Mouse (Mus musculus) liver, embryonic 13.5 days (tissue): ENCODE data around the gene Ncl. TPM values are rescaled to one million over a fixed set of nuclear protein-coding genes. Genes with fewer than 3 reads are reported as not detected.
A peak's percentile ranks its signal among the peaks of the same experiment; 100 is the strongest.

Experiments used
- ATAC-seq: fragments of 200-750 bp; cut with Nextera tagmentation; 2 replicates; pipeline ENCODE4 v1.8.0; 2017; ENCODE audit warnings: low read depth, mild to moderate bottlenecking, moderate number of reproducible peaks, moderate library complexity
- DNase-seq: peaks from one replicate; pipeline ENCODE4 v3.0.0; 2022
- H3K27ac ChIP-seq: fragments of 300-500 bp; sonication (generic); 2 replicates; pipeline ENCODE4 v1.5.1; 2015; ENCODE audit warnings: moderate library complexity, mild to moderate bottlenecking, inconsistent platforms
- H3K27me3 ChIP-seq: fragments of 300-500 bp; sonication (generic); 2 replicates; pipeline ENCODE4 v1.6.1; 2015; ENCODE audit warnings: mild to moderate bottlenecking, inconsistent platforms
- H3K36me3 ChIP-seq: fragments of 300-500 bp; sonication (generic); 2 replicates; pipeline ENCODE4 v1.6.1; 2015; ENCODE audit warnings: mild to moderate bottlenecking, inconsistent platforms
- H3K4me1 ChIP-seq: fragments of 300-500 bp; sonication (generic); replicated peaks from 2 replicates; pipeline ENCODE4 v1.6.1; 2015; ENCODE audit warnings: inconsistent platforms
- H3K4me2 ChIP-seq: fragments of 300-500 bp; sonication (generic); 2 replicates; pipeline ENCODE4 v1.6.1; 2015; ENCODE audit warnings: inconsistent platforms, mild to moderate bottlenecking, moderate library complexity
- H3K4me3 ChIP-seq: fragments of 300-500 bp; sonication (generic); replicated peaks from 2 replicates; pipeline ENCODE4 v1.5.1; 2015; ENCODE audit warnings: mild to moderate bottlenecking, inconsistent platforms
- H3K9ac ChIP-seq: fragments of 300-500 bp; sonication (generic); 2 replicates; pipeline ENCODE4 v1.6.1; 2015; ENCODE audit warnings: mild to moderate bottlenecking, inconsistent platforms
- H3K9me3 ChIP-seq: fragments of 300-500 bp; sonication (generic); replicated peaks from 2 replicates; pipeline ENCODE4 v1.6.1; 2016; ENCODE audit warnings: inconsistent platforms
- WGBS: fragments of 180-500 bp; shearing (Covaris S2); methylation state at CpG from one replicate; pipeline ENCODE4 v1.1.7; 2015; ENCODE audit not compliant: insufficient replicate concordance; 5-methylcytosine and 5-hydroxymethylcytosine counted together
- polyA plus RNA-seq: library from polyadenylated mRNA; unstranded; fragments of >200 nt; fragmentation: Nextera tagmentation; extraction: Ambion mirVana; gene quantifications from 2 replicates; pipeline ENCODE4 v1.2.1, GENCODE M21; 2015

The Ncl gene
- polyA plus RNA-seq, 1 experiment from 2014 or later: 423 TPM

DNA sequence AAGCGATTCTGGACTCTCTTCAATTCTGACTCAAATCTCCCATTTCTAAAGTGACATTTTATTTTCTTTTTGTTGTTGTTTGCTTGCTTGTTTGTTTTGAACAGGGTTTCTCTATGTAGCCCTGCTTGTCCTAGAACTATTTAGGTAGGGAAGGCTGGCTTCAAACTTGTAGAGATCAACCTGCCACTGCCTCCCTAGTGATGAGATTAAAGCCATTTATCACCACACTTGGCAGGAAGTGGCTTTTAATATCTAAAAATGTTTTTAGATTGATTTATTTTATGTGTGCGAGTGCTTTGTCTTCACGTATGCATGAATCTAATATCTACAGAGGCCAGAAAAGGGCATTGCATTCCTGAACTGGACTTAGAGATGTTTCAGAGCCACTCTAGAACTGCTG is 34.0 kb upstream of the Ncl start:
- no peaks in the 10 kb centered on the region for H3K9me3 ChIP-seq
- H3K36me3 ChIP-seq: no peaks in the 10 kb centered on the region
- no peak for ATAC-seq
- H3K9ac ChIP-seq: no peak overlapping the region
- H3K4me2 ChIP-seq: no peak overlapping the region
- H3K4me1 ChIP-seq: peaks cover 3% of the 10 kb centered on the region; the same call in 1 of the 2 replicates
- H3K27ac ChIP-seq: no peak overlapping the region
- H3K4me3 ChIP-seq: no peak overlapping the region
- H3K27me3 ChIP-seq: no peaks in the 10 kb centered on the region
- no peak for DNase-seq
- 57% methylated on average over 3 of the region's 3 CpGs for WGBS

DNA sequence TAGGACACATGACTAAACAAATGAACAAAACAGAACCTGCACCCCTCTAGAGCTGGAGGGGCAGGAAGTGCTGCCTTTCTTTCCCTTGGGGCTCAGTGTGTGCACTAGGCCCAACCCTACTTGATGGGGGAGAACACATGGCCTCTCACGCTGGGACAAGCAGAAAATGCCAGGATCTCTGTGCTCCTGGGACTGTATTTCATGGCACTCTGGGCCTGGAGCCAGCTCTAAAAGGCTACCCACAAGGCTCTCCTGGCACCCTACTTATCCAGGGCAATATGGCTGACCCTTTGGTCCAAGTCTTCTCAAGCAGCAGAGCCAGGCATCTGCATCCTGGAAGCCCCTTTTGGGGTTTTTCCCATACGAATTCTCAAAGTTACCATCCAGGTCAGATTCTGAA is 32.2 kb upstream of the Ncl start:
- no peak overlapping the region for H3K27ac ChIP-seq
- DNase-seq (no peak), ATAC-seq (no peak)
- WGBS: 66% methylated on average over 2 of the region's 2 CpGs
- no peaks in the 10 kb centered on the region for H3K4me1 ChIP-seq
- 0 out of 2 replicates have a peak, but pooled peaks cover 2% of the 10 kb centered on the region for H3K27me3 ChIP-seq
- H3K9me3 ChIP-seq: no peaks in the 10 kb centered on the region
- no peak overlapping the region for H3K4me3 ChIP-seq
- H3K9ac ChIP-seq: no peak overlapping the region
- no peak overlapping the region for H3K4me2 ChIP-seq
- H3K36me3 ChIP-seq: no peaks in the 10 kb centered on the region

DNA sequence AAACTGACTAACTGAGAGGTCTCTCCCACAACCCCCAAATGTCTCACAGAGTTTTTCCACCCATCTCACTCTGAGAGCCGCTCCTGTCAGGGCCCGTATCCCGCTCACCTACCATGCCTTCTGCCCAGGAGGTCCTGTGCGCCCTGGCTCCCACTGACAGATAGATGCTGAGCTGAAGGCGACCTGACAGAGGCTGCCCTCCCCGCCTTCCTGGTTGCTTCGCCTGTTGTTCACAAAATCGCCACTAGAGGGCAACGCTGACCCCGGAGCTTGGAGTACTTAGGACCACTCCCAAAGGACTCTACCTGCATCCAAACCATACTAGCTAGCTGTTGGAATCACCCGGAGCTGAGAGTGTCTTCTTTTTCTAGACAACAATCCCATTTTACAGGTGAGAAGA is 30.0 kb upstream of the Ncl start:
- DNase-seq (peak; percentile 40), ATAC-seq (0 out of 2 replicates have a peak, but pooled peaks have one; percentile 43)
- H3K27me3 ChIP-seq: 0 out of 2 replicates have a peak, but pooled peaks cover 2% of the 10 kb centered on the region
- no peak overlapping the region for H3K27ac ChIP-seq
- 2% methylated on average over 11 of the region's 11 CpGs for WGBS
- no peak overlapping the region for H3K9ac ChIP-seq
- no peaks in the 10 kb centered on the region for H3K4me1 ChIP-seq
- no peaks in the 10 kb centered on the region for H3K9me3 ChIP-seq
- no peak overlapping the region for H3K4me3 ChIP-seq
- H3K4me2 ChIP-seq: no peak overlapping the region
- no peaks in the 10 kb centered on the region for H3K36me3 ChIP-seq

GRCm38 (mm10) chr1:86381027-86381426 is 21.8 kb upstream of the Ncl start:
- DNase-seq (peak; percentile 48), ATAC-seq (peak; percentile 64)
- Histone ChIP-seq H3K9me3 (no peaks in the 10 kb centered on the region), H3K36me3 (no peaks in the 10 kb centered on the region), H3K27me3 (no peaks in the 10 kb centered on the region), H3K9ac (peak overlapping the region; percentile 41; the same call in 1 of the 2 replicates), H3K4me2 (peak overlapping the region; percentile 61), H3K27ac (no peak overlapping the region), H3K4me3 (peak overlapping the region; percentile 33), H3K4me1 (peaks cover 17% of the 10 kb centered on the region; the same call in 1 of the 2 replicates)
- WGBS: 12% methylated on average over 13 of the region's 13 CpGs

- H3K9ac ChIP-seq: no peak overlapping the region
- no peak overlapping the region for H3K4me3 ChIP-seq
- DNase-seq (no peak), ATAC-seq (no peak)
- no peak overlapping the region for H3K4me2 ChIP-seq
- H3K9me3 ChIP-seq: no peaks in the 10 kb centered on the region
- H3K27me3 ChIP-seq: no peaks in the 10 kb centered on the region
- WGBS: 51% methylated on average over 9 of the region's 9 CpGs
- H3K36me3 ChIP-seq: no peaks in the 10 kb centered on the region
- no peak overlapping the region for H3K27ac ChIP-seq
- H3K4me1 ChIP-seq: peaks cover 17% of the 10 kb centered on the region; the same call in 1 of the 2 replicates
Observed at GRCm38 (mm10) chr1:86379161-86379569, 20.0 kb upstream of the Ncl start.

DNA sequence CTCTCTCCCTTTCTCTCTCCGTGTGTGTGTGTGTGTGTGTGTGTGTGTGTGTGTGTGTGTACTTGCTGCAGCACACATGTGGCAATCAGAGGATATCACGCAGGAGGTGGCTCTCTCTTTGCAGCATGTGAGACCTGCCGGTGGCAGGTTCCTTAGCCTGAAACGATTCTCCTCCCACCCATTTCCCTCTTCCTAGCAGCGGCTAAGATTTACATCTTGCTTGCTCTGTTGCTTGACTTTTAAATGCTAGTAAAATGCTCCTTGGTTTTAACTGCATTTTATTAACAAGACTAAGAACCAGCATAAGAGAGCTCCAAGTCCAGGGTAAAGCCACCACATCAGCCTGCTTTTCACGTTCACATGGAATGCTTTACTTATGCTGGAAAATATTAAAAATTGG is 19.5 kb upstream of the Ncl start:
- 26% methylated on average over 6 of the region's 6 CpGs for WGBS
- no peak overlapping the region for H3K9ac ChIP-seq
- no peak overlapping the region for H3K4me2 ChIP-seq
- no peaks in the 10 kb centered on the region for H3K9me3 ChIP-seq
- H3K27ac ChIP-seq: no peak overlapping the region
- no peak overlapping the region for H3K4me3 ChIP-seq
- ATAC-seq (no peak), DNase-seq (no peak)
- H3K27me3 ChIP-seq: no peaks in the 10 kb centered on the region
- peaks cover 17% of the 10 kb centered on the region; the same call in 1 of the 2 replicates for H3K4me1 ChIP-seq
- H3K36me3 ChIP-seq: no peaks in the 10 kb centered on the region

DNA sequence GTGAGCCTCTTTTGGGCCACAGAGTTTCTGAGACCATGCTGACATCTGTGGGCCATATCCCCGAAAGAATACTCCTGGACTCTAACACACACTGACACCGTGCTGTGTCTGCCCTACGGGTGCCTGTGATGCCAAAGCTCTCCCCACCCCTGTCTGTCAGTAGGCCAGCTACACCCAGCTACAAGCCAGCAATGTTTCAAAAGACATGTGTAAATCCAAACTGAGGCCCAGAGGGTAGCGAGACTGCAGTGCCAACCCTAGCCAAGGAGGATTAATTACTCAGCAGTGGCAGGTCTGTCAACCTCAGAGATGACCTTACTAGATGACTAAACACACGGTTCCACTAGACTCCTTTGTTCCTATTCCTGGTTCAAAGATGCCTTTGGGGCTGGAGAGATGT is 17.2 kb upstream of the Ncl start:
- WGBS: 69% methylated on average over 5 of the region's 5 CpGs
- no peak for DNase-seq

GRCm38 (mm10) chr1:86371997-86372396 is 12.8 kb upstream of the Ncl start:
- ATAC-seq (no peak), DNase-seq (no peak)
- WGBS: 45% methylated on average over 10 of the region's 10 CpGs

More for the DNA sequence above, 17.2 kb upstream of the Ncl start:
- Histone ChIP-seq H3K9me3 (no peaks in the 10 kb centered on the region), H3K4me2 (no peak overlapping the region), H3K36me3 (no peaks in the 10 kb centered on the region), H3K4me1 (peaks cover 17% of the 10 kb centered on the region; the same call in 1 of the 2 replicates), H3K9ac (no peak overlapping the region), H3K4me3 (no peak overlapping the region), H3K27ac (no peak overlapping the region), H3K27me3 (no peaks in the 10 kb centered on the region)
- ATAC-seq: no peak

GRCm38 (mm10) chr1:86368086-86368485 is 8.9 kb upstream of the Ncl start:
- Histone ChIP-seq H3K27me3 (no peaks in the 10 kb centered on the region), H3K27ac (no peak overlapping the region), H3K4me3 (no peak overlapping the region), H3K4me1 (peaks cover 6% of the 10 kb centered on the region), H3K4me2 (no peak overlapping the region), H3K36me3 (no peaks in the 10 kb centered on the region), H3K9ac (no peak overlapping the region), H3K9me3 (no peaks in the 10 kb centered on the region)
- WGBS: 51% methylated on average over 4 of the region's 4 CpGs
- no peak for DNase-seq
- ATAC-seq: no peak

More at GRCm38 (mm10) chr1:86371997-86372396, 12.8 kb upstream of the Ncl start:
- no peak overlapping the region for H3K4me3 ChIP-seq
- no peaks in the 10 kb centered on the region for H3K4me1 ChIP-seq
- H3K9me3 ChIP-seq: no peaks in the 10 kb centered on the region
- no peak overlapping the region for H3K27ac ChIP-seq
- H3K9ac ChIP-seq: no peak overlapping the region
- no peaks in the 10 kb centered on the region for H3K36me3 ChIP-seq
- no peaks in the 10 kb centered on the region for H3K27me3 ChIP-seq
- no peak overlapping the region for H3K4me2 ChIP-seq

DNA sequence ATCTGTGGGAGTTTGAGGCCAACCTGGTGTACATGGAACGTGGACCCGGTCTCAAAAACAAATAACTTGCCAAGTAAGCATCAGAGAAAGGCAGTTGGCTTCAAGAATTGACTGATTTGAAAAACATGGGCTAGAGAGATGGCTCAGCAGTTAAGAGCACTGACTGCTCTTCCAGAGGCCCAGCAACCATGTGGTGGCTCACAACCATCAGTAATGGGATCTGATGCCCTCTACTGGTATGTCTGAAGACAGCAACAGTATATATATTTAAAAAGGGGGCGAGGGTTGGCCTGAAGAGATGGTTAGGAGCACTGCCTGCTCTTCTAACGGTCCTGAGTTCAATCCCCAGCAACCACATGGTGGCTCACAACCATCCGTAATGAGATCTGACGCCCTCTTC is 4.5 kb upstream of the Ncl start:
- Histone ChIP-seq H3K9me3 (no peaks in the 10 kb centered on the region), H3K27ac (peak overlapping the region; percentile 25; the same call in 1 of the 2 replicates), H3K4me2 (no peak overlapping the region), H3K27me3 (no peaks in the 10 kb centered on the region), H3K36me3 (no peaks in the 10 kb centered on the region), H3K4me3 (no peak overlapping the region), H3K4me1 (peaks cover 33% of the 10 kb centered on the region), H3K9ac (no peak overlapping the region)
- WGBS: 9% methylated on average over 6 of the region's 6 CpGs
- no peak for ATAC-seq
- DNase-seq: no peak

DNA sequence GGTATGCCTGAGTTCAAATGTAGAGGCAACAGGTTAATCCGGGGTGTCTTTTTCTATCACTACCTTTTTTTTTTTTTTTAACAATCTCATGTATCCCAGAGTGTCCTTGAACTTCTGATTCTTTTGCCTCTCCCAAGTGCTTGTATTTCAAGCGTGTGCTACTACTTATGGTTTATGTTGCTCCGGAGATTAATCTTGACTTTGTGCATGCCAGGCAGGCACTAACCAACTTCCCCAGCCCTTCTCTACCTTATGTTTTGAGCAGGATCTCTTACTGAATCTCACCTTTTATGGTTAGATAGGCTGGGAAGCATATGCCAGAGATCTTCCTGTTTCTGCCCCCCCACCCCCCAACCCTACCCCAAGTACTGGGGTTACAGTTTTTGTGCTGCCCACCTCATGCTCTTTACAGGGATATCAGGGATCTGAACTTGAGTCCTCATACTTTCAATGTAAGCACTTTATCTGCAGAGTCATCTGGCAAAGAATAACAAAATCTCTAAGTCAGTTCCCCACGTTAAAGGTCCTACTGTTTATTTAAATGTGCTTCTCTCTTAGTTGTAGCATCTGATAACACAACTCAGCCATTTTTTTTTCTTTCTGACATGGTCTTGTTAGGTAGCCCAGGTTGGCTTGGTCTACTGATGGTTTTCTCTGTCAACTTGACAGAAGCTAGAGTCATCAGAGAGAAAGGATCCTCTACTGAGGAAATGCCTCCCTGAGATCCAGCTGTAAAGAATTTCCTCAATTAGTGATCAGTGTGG is 2.8 kb upstream of the Ncl start:
- 69% methylated on average over 4 of the region's 4 CpGs for WGBS
- Histone ChIP-seq H3K9me3 (no peaks in the 10 kb centered on the region), H3K4me1 (peaks cover 44% of the 10 kb centered on the region), H3K27me3 (no peaks in the 10 kb centered on the region), H3K4me2 (peak overlapping the region; percentile 95; the same call in 1 of the 2 replicates), H3K27ac (no peak overlapping the region), H3K4me3 (no peak overlapping the region), H3K36me3 (peaks cover 9% of the 10 kb centered on the region), H3K9ac (peak overlapping the region; percentile 92)
- ATAC-seq (no peak), DNase-seq (no peak)

DNA sequence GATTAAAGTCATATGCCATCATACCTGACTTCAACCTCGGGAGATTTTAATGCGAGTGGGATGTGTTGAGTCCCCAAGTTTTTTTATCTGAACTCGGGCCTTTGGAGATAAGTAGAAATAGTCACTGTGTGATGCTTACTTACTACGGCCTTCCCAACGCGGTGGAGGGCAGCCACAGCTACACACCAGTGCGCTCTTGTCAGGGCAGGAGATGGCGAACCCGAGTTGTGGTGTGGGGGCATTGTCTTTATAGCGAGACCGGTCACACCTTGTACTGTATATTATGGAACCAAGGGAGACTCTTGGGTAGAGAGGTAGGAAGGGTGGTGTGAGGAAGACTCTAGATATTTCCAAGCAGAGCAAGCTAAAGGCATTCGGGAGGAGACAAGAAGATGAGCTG is 1.2 kb upstream of the Ncl start:
- DNase-seq: no peak
- Histone ChIP-seq H3K27me3 (no peaks in the 10 kb centered on the region), H3K4me3 (peak overlapping the region; percentile 87), H3K4me1 (peaks cover 54% of the 10 kb centered on the region), H3K36me3 (peaks cover 25% of the 10 kb centered on the region), H3K9me3 (no peaks in the 10 kb centered on the region), H3K27ac (peak overlapping the region; percentile 85), H3K9ac (peak overlapping the region; percentile 92), H3K4me2 (peak overlapping the region; percentile 95)
- no peak for ATAC-seq
- WGBS: 8% methylated on average over 12 of the region's 12 CpGs
